8 mouse cellular contexts compared by ENCODE assay signal in the genomic region with DNA sequence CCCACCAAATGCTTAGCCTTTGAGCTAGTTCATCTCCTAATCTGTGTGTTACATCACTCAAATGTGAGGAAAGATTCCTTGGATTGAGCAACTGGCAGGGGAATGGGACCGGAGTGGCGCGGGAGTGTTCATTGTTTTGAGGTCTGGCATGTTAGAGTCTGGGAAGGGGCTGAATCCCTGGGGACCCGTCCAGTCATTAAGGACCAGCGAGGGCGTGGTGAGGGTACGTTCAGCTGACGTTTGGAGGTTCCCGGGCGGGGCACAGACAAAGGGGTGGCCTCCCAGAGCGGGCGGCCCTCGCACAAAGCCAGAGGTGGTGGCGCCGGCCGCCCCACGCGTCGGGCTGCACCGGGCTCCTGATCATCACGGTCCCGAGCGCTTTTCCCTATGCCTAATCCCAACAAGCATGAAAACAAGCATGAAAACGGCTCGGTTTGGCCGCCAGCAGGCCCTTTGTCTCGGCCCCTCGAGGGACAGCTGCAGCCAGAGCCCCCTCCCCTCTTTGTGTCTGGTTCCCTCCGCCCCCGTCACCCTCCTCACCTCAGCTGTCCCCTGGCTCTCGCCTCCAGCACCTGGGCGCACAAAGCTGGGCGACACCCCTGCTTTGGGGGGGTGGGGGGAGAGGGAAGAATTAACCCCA. TPM values are rescaled to one million over a fixed set of nuclear protein-coding genes. Genes with fewer than 3 reads are reported as not detected.
DNase-seq lines count a peak whose midpoint lies in the region; ATAC-seq and TF ChIP-seq lines count a peak whose summit lies in the region.

No protein-coding gene starts in this region.

- peak overlapping the region; percentile 6; the same call in 1 of the 2 replicates for H3K4me3 ChIP-seq in lung, postnatal 0 days (ENCODE audit: low read depth, low read length)
- peak overlapping the region; percentile 30 for H3K4me3 ChIP-seq in forebrain, embryonic 12.5 days (replicated peaks)
- peak overlapping the region; percentile 33 for H3K4me3 ChIP-seq in limb, embryonic 14.5 days (replicated peaks; ENCODE audit: low read length)
- H3K4me3 ChIP-seq in stomach, embryonic 15.5 days (replicated peaks): peak overlapping the region; percentile 31

- no peak for TF ChIP-seq CTCF in lung, postnatal 0 days (IDR thresholded peaks at IDR 0.05)

- no peak overlapping the region for H3K9ac ChIP-seq in lung, postnatal 0 days (replicated peaks; ENCODE audit: low read depth)
- H3K9ac ChIP-seq in forebrain, embryonic 12.5 days: peak overlapping the region; percentile 68
- peak overlapping the region; percentile 66 for H3K9ac ChIP-seq in limb, embryonic 14.5 days (ENCODE audit: low read depth, low read length, severe bottlenecking)
- no peak overlapping the region; the same call in 1 of the 2 replicates for H3K9ac ChIP-seq in stomach, embryonic 15.5 days

- no peak for TF ChIP-seq POLR2A in limb, embryonic 14.5 days (IDR thresholded peaks at IDR 0.05; ENCODE audit: borderline replicate concordance, extremely low read depth, insufficient read depth, insufficient read length)

- no peaks in the 10 kb centered on the region for H3K36me3 ChIP-seq in lung, postnatal 0 days (ENCODE audit: insufficient read depth, low read length)
- no peaks in the 10 kb centered on the region for H3K36me3 ChIP-seq in forebrain, embryonic 12.5 days (replicated peaks)
- H3K36me3 ChIP-seq in limb, embryonic 14.5 days (ENCODE audit: control insufficient read depth, insufficient read depth, low read length): no peaks in the 10 kb centered on the region
- no peaks in the 10 kb centered on the region for H3K36me3 ChIP-seq in stomach, embryonic 15.5 days

- TF ChIP-seq EP300 in lung, postnatal 0 days (IDR thresholded peaks at IDR 0.05): no peak

- ATAC-seq in lung, postnatal 0 days: peak; percentile 28; the same call in 1 of the 2 replicates
- peak; percentile 85 for ATAC-seq in forebrain, embryonic 12.5 days (ENCODE audit: low FRiP score)
- peak; percentile 70 for ATAC-seq in limb, embryonic 14.5 days (ENCODE audit: low FRiP score, low read depth)
- no peak for ATAC-seq in stomach, embryonic 15.5 days (ENCODE audit: insufficient read depth, low FRiP score, low read depth)

- DNase-seq in lung, postnatal 0 days (ENCODE audit: low spot score): peak; percentile 44
- DNase-seq in lung, postnatal 4 days: no peak
- peak; percentile 44 for DNase-seq in limb, embryonic 14.5 days (ENCODE audit: low spot score)
- no peak for DNase-seq in adrenal gland, adult 2 months
- DNase-seq in spleen, postnatal 4 days (ENCODE audit: low spot score in 2 of 2): no peak
- DNase-seq in cerebellum, adult 9-11 months: no peak

- no peaks in the 10 kb centered on the region for H3K27me3 ChIP-seq in lung, postnatal 0 days (replicated peaks; ENCODE audit: insufficient read depth, low read length)
- H3K27me3 ChIP-seq in forebrain, embryonic 12.5 days: peaks cover 41% of the 10 kb centered on the region
- H3K27me3 ChIP-seq in limb, embryonic 14.5 days (ENCODE audit: control insufficient read depth, insufficient read depth, low read length): no peaks in the 10 kb centered on the region
- H3K27me3 ChIP-seq in stomach, embryonic 15.5 days (replicated peaks): peaks cover 16% of the 10 kb centered on the region; the same call in 1 of the 2 replicates

- no peaks in the 10 kb centered on the region for H3K9me3 ChIP-seq in lung, postnatal 0 days (ENCODE audit: low read length)
- no peaks in the 10 kb centered on the region for H3K9me3 ChIP-seq in forebrain, embryonic 12.5 days
- no peaks in the 10 kb centered on the region for H3K9me3 ChIP-seq in limb, embryonic 14.5 days (ENCODE audit: control insufficient read depth, low read length)
- H3K9me3 ChIP-seq in stomach, embryonic 15.5 days: no peaks in the 10 kb centered on the region

- no peaks in the 10 kb centered on the region for H3K4me1 ChIP-seq in lung, postnatal 0 days (ENCODE audit: insufficient read depth, low read depth, low read length)
- peaks cover 12% of the 10 kb centered on the region for H3K4me1 ChIP-seq in forebrain, embryonic 12.5 days
- H3K4me1 ChIP-seq in limb, embryonic 14.5 days (ENCODE audit: control insufficient read depth, insufficient read depth, low read length): peaks cover 12% of the 10 kb centered on the region; the same call in 1 of the 2 replicates
- peaks cover 6% of the 10 kb centered on the region for H3K4me1 ChIP-seq in stomach, embryonic 15.5 days

- peak overlapping the region; percentile 44 for H3K4me2 ChIP-seq in lung, postnatal 0 days (replicated peaks; ENCODE audit: low read depth, low read length)
- H3K4me2 ChIP-seq in forebrain, embryonic 12.5 days: peak overlapping the region; percentile 59
- H3K4me2 ChIP-seq in limb, embryonic 14.5 days (replicated peaks; ENCODE audit: low read depth, low read length, severe bottlenecking): peak overlapping the region; percentile 79
- H3K4me2 ChIP-seq in stomach, embryonic 15.5 days: peak overlapping the region; percentile 58

- no peak overlapping the region for H3K27ac ChIP-seq in lung, postnatal 0 days (ENCODE audit: low read length)
- peak overlapping the region; percentile 90 for H3K27ac ChIP-seq in forebrain, embryonic 12.5 days
- no peak overlapping the region for H3K27ac ChIP-seq in limb, embryonic 14.5 days (replicated peaks; ENCODE audit: low read depth, low read length)
- H3K27ac ChIP-seq in stomach, embryonic 15.5 days: no peak overlapping the region

- WGBS in lung, postnatal 0 days: 4% methylated on average over 26 of the region's 33 CpGs
- WGBS in forebrain, embryonic 12.5 days: 3% methylated on average over 33 of the region's 33 CpGs
- WGBS in limb, embryonic 14.5 days: 3% methylated on average over 20 of the region's 33 CpGs
- 6% methylated on average over 33 of the region's 33 CpGs for WGBS in stomach, embryonic 15.5 days

RNA-seq across cellular contexts. Expression of a gene that starts 10.2 kb away (rescaled TPM):
- polyA plus RNA-seq in lung, postnatal 0 days (2015; fragmentation: Nextera tagmentation; extraction: Ambion mirVana): 2.6 and 3.0 TPM in 2 replicates
- polyA plus RNA-seq in forebrain, embryonic 12.5 days (2016; fragmentation: Nextera tagmentation; extraction: Ambion mirVana): 1.3 and 2.6 TPM in 2 replicates
- polyA plus RNA-seq in limb, embryonic 14.5 days (2012; rRNA removed): 11.7 and 12.1 TPM in 2 replicates
- 4.8 and 5.4 TPM in 2 replicates for polyA plus RNA-seq in limb, embryonic 14.5 days (2014; fragmentation: Nextera tagmentation; extraction: Ambion mirVana)
- polyA plus RNA-seq in stomach, embryonic 15.5 days (2015; fragmentation: Nextera tagmentation; extraction: Ambion mirVana): 2.3 and 2.5 TPM in 2 replicates
- total RNA-seq in adrenal gland, adult 2 months (2021): 10 to 100 TPM in 1 of 2 experiments, 1 to 10 TPM in 1; 8.1 to 19.0 TPM
- 19.3 and 20.7 TPM in 2 replicates for polyA plus RNA-seq in adrenal gland, adult 2 months (2012; rRNA removed)

RNA-seq across cellular contexts. Expression of a gene that starts 57.6 kb away (rescaled TPM):
- 316 and 342 TPM in 2 replicates for polyA plus RNA-seq in lung, postnatal 0 days (2015; fragmentation: Nextera tagmentation; extraction: Ambion mirVana)
- polyA plus RNA-seq in forebrain, embryonic 12.5 days (2016; fragmentation: Nextera tagmentation; extraction: Ambion mirVana): 472 and 480 TPM in 2 replicates
- polyA plus RNA-seq in limb, embryonic 14.5 days (2012; rRNA removed): 235 and 263 TPM in 2 replicates
- 471 and 500 TPM in 2 replicates for polyA plus RNA-seq in limb, embryonic 14.5 days (2014; fragmentation: Nextera tagmentation; extraction: Ambion mirVana)
- polyA plus RNA-seq in stomach, embryonic 15.5 days (2015; fragmentation: Nextera tagmentation; extraction: Ambion mirVana): 475 and 493 TPM in 2 replicates
- total RNA-seq in adrenal gland, adult 2 months (2021): 100 to 1,000 TPM; 159 to 189 TPM
- 133 and 175 TPM in 2 replicates for polyA plus RNA-seq in adrenal gland, adult 2 months (2012; rRNA removed)

Comparison
In these comparisons a context has a peak if more than half of its experiments do, and no peak if none do; other contexts are left out.
1. DNase-seq: peak in lung, postnatal 0 days (single experiment) and limb, embryonic 14.5 days (single experiment); none in lung, postnatal 4 days (0 of 2), adrenal gland, adult 2 months (single experiment), spleen, postnatal 4 days (0 of 2) and cerebellum, adult 9-11 months (single experiment).
2. H3K9ac ChIP-seq: peak in forebrain, embryonic 12.5 days (single experiment) and limb, embryonic 14.5 days (single experiment); none in lung, postnatal 0 days (single experiment) and stomach, embryonic 15.5 days (single experiment).
3. Peak in every context shown above with its lines, with median percentiles within 50 percentile points of each other: H3K4me2 ChIP-seq and H3K4me3 ChIP-seq.